Mouse (Mus musculus): Measurements from ENCODE around the gene Kcnj6. TPM values are rescaled to one million over a fixed set of nuclear protein-coding genes. Genes with fewer than 3 reads are reported as not detected.

Gene Kcnj6
- not detected for total RNA-seq (2021)
- long read RNA-seq, experiment 1: 0 reads
- long read RNA-seq, experiment 2: 0 reads

DNA sequence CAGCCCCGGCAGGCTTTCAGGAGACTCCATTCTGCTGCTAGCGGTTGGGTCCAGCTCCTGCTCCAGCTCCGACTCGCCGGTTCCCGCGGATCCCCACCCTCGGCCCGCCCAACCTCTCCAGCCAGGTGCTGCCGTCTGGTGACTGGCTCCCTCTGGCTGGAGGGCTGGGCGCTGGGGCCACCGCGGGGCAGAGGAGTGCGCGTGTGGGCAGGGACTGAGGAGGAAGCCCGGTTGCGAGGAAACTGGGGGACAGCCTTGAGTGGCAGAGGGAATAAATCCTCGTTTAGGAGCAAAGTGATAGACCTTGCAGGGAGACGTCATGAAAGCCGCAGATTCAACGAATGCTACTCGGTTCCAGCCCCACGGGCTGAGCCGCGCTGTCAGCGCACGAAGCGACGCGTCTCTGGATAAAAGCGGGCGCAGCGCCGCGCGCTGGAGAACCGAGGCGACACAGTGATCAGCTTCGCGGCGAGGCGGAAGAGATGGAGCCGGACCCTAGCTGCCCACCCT lies at the start of gene Kcnj6:
TSS of gene Kcnj6 (minus strand) at position 362 of the 510 bp plus-strand sequence.
- DNase-seq: peak in 1 of 2 experiments; percentile 7

DNA sequence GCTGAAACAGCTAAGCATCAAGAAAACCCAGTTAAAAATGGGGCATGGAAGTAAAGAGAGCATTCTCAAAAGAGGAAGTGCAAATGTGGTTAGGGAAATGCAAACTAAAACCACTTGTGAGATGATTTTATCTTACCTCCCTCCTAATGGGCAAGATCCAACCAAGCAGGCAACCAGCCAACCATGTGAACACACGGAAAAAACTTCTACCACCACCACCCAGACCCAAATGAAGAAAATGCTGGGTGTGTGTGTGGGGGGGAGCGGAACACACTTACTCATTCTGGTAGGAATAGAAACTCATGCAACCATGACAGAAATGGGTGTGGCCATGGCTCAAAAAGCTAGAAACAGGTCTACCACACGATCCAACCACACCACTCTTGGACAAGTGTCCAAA lies 12.4 kb upstream of the Kcnj6 start:
- no peak for DNase-seq

DNA sequence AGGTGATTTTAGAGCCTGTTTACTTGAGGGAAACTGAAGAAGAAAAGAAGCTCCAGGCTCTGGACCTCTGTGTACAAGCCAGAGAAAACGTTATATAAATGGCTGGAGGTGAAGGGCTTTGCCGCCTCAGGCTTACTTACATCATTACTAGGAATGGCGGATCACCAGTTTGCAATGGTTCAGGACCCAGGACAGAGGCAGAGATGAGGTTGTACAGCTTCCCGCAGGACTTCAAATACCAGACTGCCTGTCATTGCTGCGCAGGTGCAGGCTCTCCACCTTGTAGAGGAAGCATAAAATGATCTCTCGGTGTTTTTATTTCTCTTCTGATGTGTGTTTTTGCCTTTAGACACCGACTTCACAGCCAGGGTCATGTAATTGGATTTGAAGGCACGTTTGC lies 7.1 kb upstream of the Kcnj6 start:
- DNase-seq: peak in 1 of 2 experiments; percentile 6

DNA sequence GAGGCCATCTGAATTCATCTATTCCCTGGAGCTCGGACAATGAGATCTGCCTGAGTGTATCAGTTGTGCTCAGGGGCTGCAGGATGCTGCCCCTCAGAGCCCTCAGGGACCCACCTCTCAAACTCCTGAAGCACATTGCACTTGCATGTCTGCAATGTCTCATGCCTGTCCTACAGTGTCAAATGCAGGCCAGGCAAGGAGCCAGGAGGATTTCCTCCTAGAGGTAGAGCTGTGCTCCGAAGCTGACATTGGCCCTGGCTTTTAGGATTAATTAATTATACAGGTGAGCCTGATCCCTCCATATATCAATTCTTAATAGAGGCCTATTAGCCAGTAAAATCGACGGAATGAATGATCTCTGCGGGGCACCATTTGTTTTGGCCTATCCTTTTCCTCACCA lies 2.0 kb upstream of the Kcnj6 start:
- DNase-seq: no peak

DNA sequence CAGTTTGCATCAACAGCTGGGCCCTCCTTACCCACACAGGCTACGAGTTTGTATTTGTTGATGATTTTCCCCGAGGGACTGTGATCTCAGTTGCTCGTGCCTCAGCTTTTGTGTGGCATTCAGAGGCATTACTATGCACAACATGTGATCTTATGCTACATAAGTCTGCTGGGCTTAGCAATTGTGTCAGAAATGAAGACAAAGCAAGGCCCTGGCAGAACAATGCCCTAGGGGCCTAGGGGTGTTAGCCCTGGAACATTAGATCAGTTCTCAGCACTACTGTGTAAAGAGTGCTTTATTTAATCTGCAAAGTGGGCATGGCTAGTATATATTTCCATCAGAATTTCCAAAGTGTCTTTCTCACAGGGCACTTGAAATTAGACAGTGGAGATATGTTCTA lies 1.5 kb upstream of the Kcnj6 start:
- no peak for DNase-seq

DNA sequence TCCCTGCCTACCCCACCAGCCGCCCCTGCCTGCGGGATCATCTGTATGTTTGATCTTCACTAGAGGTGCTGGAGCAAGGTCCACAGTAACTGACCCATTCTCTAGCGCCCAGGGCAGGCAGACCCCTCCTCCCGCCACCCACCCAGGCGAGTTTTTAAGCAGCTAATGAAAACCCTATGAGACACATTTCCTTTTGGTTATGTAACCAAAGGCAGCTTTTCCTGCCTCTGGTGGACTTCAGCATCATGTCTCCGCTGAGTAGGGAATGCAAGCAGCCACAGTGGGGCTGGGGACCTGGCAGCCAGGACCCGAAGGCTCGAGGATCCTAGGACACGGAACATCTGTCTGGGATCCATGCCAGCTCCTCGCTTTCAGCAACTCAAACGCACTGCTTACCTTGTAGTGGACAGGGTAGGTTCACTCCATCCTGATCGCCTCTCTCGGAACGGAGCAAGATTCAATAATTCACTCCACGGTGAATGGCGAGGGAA lies 665 bp downstream of the Kcnj6 start:
- DNase-seq: no peak

DNA sequence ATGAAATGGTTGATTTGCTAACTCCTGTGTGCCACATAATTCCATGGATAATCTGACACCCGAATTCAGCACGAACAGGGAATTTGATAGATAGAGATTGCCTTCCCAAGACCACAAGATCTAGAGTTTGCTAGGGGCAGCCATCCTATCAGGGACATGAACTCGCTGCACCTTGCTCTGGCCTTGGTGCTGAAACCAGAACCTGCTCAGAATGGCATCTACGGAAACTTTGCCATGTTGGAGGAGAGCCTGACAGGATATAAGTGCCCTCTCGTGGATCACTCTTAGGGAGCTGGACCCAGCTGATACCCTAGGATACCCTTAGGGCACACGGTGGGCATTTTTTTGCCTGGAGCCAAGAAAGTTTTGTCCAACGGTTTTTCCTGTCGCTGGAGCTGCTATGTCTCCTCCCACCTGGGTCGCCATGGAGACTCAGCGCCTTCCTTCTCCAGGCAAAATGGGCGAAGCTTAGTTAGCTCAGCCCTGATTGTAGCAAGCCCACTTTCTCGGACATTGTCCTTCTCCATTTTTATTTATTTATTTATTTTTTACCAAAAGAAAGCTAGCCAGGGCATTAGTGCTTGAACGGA lies 1.9 kb downstream of the Kcnj6 start:
- peak; percentile 23 to 44 for DNase-seq

DNA sequence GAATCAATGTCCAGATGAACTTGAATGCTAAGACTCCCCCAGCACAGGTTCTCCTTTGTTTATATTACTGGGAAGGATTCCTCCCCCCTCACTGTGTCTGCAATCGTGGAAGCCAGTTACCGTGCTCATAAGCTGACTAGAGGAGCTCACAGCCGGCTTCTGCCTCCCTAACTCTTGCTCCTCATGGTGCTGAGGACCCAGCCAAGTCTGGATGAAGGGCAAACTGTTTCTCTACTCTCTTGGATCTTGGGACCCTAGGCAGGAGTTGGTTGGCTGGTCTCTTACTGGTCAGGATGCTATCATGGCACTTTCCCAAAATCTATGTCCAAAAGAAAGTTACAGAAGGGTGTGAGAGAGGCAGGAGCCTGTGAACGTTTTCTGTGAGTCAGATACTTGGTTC lies 2.6 kb downstream of the Kcnj6 start:
- no peak for DNase-seq

DNA sequence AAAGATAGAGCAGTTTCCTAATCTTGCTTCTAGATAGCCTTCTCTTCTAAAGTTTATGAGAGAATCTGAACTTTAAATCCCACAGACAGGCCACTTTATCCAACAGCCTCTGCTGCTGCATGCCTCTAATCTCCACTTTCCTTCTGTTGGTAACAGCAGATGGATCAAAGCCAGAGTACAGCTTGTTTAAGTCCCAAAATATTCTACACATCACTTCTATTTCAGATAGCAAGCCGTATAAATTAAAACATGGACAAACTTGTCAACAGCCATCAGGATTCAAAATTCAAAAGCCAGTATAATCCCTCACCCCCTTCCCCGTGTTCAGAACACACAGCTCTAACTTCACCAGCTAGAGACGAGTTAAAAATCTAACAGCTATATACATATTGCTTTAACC lies 3.4 kb downstream of the Kcnj6 start:
- DNase-seq: no peak

DNA sequence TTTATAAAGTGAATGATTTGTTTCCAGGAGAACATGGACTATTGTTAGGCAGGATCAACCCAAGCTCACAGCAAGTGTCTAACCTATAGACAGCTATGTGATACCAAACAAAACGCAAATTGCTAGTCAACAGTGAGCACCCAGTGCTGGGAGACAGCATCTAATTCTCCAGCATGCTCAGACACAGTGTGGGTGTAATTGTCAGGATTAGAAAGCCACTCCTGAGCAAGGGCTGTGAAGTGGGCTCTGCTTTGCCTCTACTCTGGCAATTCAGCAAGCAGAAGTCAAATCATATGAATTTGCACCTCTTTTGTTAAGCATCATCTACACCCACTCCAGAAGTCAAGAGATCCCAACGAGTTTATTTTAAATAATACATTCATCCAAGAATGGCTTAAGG lies 7.4 kb downstream of the Kcnj6 start:
- DNase-seq: no peak

DNA sequence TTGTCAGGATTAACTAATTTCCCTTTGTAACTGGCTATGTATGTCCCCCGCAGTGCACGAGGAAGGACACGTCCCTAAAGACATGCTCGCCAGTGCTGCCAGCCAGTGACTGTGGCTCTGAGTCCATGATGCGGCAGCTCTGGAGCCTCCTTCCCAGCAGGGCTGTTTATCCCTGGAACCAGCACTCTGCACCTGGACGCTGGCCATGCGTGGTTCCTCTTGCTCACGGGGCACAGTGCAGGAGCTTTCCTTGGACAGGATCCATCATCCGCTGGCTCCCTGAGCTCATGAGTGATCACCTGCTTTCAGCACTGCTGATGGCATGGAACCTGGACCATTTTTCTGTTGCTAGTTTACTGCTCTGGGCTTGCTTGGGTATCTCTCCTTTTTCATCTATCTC lies 10.8 kb downstream of the Kcnj6 start:
- DNase-seq: peak; percentile 5 to 14

DNA sequence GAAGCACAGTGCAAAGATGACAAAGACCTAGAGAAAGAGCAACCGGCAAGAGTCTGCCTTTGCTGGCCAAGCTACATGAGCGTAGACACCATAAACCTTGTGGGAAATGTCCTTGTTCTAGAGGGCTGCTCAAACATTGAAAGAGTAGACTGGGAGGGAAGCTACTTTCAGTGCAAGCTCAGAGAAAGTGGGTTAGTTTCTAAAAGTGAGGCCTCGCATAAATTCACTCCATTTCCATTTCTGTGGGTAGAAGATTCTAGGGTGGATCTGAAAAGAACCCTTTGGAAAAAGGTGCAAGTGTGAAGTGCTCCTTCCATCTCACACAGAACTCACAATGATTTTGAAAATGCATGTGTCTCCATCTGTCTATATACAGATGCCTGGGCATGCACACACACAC lies 13.2 kb downstream of the Kcnj6 start:
- DNase-seq: no peak

DNA sequence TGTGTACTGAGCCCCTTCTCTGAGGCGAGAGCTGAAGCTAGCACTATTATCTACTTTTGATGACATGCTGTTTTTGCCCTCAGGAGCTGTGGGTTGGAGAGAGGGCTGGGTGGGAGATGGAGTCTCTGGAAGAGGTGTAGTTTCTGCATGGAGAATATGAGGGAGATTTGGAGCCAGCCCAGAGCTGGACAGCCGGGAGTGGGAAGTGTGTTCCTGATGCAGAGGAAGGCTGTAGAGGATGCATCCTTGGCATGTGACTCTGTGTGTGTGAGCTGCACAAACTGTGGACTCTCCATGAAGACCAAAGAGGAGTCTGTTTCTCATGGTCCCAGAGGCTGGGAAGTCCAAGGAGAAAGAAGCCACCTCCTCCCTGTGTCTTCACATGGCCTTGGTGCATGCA lies 17.1 kb downstream of the Kcnj6 start:
- DNase-seq: no peak

DNA sequence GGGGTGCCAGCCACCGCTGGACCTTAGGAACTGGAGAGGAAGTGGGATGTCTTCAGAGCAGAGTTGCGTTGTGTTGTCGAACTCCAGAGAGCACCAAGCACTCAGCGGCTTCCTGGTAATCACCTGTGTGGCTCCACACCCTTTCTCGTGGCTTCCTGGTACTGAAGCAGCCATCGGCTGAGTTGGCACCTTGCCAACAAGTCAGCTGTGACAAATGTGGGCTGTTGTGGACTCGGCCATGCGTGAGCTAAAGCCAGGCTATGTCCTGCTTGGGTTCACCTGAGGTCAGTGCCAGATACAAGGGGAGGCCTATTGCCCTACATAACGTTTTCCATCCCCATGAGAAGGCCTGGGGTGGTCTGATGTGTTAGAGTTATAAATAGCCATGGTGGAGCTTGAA lies 18.0 kb downstream of the Kcnj6 start:
- no peak for DNase-seq

DNA sequence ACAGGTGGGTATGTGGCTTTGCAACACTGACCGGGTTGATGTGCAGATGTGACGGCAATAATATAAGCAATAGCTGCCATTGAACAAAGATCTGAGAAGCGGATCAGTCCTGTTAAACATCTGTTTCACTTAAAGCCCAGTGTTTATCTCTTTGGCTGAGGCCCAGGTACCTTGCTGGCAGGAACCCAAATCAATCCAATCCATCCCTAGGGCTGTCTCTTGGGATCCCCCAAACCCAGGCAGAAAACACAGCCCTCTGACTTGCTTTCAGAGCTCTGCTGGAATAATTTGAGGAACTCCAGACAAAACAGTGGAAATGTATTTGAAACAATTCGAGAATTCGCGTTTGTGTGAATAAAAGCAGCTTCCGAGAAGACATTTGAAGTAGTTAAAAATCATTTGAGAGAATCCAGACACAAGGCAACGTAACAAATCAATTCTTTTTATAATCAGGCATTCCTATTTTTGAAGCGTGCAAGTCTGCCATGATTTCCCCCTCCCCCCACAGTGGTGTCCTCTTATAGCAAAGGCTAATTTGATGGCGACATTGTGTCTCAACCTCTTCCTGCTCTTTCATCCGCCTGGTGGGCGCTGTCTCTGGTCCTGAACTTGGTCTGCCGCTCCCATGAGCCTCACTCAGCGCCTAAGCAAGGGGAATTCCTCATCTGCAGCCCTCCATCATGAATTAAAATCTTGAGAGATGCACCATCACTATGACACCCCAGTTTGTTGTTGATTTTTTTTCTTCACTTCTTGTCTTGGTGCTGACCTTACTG lies 25.2 kb downstream of the Kcnj6 start:
- DNase-seq: peak in 1 of 2 experiments; percentile 18

DNA sequence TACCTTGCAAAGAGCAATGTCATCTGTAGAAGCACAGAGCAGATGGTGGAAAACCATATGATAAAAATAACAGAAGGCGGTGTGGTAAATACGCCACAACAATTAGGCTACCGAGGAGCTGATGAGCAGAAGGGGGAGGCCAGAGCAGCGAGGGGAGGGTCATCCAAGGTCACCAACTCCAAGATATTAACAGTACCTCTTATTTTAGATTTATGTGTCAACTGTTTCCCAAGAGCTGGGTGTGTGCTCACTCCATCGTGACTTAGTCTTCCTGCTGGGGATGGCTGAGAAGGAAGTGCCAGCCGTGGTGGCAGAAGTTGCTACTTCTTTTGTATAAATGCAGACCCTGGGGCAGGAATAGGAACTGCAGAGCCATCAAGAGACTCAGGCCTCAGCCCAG lies 28.6 kb downstream of the Kcnj6 start:
- DNase-seq: no peak

DNA sequence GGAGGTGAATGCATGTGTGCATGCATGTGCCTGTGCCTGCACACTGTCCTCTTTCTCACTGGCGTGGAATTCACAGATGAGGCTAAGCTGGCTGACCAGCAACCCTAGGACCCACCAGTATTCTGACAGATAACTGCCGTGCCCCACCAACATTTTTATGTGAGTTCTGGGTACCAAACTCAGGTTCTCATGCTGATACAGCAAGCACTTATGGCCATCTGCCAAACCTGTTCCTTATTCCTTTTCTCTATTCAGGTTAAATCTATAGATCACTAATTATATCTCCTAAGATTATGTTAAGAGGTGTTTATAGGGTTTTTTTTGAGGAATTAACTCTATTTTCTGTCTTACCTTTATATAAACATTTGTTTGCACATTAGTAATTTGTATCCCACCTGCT lies 29.0 kb downstream of the Kcnj6 start:
- no peak for DNase-seq

DNA sequence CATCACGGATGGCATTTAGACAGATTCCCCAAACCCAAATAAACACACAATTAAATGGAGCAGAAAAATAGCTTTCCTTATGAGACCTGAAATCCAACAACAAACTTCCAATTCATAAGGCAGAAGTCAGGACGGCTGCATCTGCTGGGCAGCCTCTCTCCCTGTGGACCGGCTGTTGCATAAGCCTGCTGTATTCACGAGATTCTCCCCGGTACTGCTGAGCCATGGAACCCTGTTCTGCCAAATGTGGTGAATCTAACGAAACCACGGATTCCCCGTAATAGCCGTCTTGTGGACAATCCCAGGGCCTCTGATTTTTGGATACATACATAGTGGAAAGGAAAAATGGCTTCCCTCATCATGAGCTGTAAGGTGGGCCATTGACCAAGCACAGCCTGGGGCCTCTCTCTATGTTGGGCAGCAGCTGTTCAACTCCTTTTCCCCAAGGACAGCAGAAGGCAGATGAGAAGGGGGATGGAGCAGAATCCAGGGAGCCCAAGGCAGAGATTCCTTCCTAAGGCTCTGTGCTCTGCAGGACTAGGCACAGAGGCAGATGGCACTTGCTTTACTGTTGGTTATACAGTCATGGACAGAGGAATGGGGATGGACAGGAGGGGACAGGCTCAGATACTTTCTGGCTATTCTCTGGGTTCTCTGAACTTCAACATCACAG lies 40.2 kb downstream of the Kcnj6 start:
- DNase-seq: no peak

DNA sequence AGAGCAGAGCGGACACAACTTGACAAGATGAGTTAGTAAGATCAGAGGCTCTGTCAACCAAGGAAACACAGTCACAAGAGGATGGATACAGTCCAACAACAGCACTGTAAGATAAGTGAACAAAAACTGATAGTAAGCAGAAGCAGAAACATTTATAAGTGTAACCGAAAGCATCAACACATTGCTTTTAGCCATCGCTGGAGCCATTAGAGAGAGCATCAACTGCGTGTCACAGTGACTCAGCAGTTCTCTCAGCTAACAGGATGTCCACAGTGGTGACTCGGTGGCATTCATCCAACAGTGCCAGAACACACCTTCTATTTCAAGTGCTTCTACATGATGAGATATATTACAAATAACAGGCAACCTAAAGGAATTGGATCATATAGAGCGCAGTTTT lies 41.1 kb downstream of the Kcnj6 start:
- no peak for DNase-seq

DNA sequence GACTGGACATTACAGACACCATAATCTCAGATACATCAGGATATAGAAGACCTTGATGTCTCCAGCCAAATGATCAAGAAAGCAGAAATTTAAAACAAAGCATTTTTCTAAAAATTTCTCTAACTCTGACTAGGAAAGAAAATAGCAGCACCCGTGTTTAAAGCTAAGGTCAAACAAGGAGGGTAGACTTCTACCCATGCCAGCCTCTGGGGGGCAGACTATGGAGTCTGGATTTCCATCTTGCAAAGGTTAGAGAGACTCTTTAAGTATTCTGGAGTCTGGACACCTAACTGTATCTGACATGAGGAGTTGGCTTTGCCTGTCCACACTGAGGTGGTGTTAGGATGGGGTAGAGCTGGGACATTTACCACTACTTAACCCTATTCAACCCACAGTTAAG lies 44.2 kb downstream of the Kcnj6 start:
- no peak for DNase-seq

DNA sequence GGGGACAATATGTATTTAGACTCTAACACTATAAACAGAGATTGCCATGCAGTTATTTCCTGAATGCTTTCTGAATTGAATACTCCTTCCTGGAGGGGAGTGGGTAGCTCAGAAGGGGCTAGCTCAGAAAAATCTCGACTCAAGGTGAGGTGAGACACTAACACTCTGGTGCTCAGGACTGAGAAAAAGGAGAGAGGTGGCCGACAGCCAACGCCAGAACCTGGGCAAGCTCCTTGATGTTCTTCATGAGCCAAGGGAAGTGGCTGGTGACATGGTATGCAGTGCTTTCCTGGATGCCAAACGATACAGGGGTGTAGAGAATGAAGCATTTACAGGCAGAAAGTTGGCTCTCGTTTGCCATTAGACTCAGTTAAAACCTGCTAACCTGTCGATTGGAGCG lies 48.3 kb downstream of the Kcnj6 start:
- no peak for DNase-seq

DNA sequence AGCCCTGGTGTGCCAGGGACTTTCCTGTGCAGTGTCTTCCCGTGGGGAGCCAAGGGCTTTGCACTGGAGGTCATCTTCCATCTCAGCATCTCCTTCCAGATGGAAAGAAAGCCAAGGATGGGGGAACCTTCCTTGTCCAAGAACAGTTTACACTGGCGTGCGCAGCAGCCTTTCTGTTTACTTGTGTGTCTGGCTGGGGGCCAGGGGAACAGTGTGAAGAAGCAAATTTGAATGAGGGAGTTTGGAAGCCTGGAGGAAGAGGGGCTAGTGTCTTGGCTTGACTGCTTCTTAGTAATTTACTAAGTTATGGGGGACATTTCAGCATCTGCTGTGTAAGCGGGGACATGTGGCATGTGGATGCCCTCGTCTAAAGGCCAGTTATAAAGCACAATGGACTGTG lies 50.7 kb downstream of the Kcnj6 start:
- no peak for DNase-seq

DNA sequence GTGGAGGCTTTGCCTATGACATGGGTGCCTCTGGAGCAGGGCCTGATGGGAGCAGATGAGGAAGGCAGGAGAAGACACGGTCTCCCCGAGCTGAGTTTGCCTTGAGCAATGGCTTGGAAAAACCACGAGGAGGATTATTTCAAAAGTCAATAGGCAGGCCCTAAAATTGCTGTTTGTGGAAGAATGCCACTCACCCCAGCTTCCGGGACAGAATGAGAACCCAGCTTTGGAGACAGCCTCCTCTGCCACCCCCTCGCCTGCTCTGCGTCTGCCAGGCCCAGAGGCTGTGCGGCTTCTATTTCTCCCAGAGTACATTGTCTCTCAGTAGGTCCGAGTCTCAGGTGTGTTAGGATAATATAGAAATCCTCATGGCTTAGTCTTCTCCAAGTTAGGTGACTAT lies 64.8 kb downstream of the Kcnj6 start:
- no peak for DNase-seq
